Mouse (Mus musculus) C2C12 (cell line): ENCODE measurements at regions not wholly inside any gene's neighbourhood (a gene's known extent, or its start where the extent isn't known, plus 50 kb on each side); places are given as distances from the start of the nearest gene placed in this dataset.

Experiments
- H3K27me3 ChIP-seq: one replicate; pipeline ENCODE4 v1.6.1; 2011; ENCODE audit not compliant: control insufficient read depth, insufficient read depth, insufficient read length
- H3K36me3 ChIP-seq: one replicate; pipeline ENCODE4 v1.6.1; 2011; ENCODE audit not compliant: control insufficient read depth, insufficient read depth
- H3K4me3 ChIP-seq: one replicate; pipeline ENCODE4 v1.5.1; 2011; ENCODE audit warnings: mild to moderate bottlenecking, control low read depth; ENCODE audit not compliant: poor library complexity, insufficient read depth, severe bottlenecking
- H3K79me2 ChIP-seq: one replicate; pipeline ENCODE4 v1.6.1; 2011; ENCODE audit not compliant: control insufficient read depth, insufficient read depth
- H3K79me3 ChIP-seq: one replicate; pipeline ENCODE4 v1.6.1; 2011; ENCODE audit warnings: low read depth, control low read depth
- H3ac ChIP-seq: one replicate; pipeline ENCODE3; 2011; ENCODE audit warnings: low read depth; ENCODE audit not compliant: control insufficient read depth, insufficient read length
- CEBPB ChIP-seq: IDR thresholded peaks from one replicate; pipeline ENCODE4 v1.6.1; 2011; ENCODE audit warnings: low read depth, mild to moderate bottlenecking, control low read depth, moderate library complexity
- CTCF ChIP-seq: IDR thresholded peaks from one replicate; pipeline ENCODE4 v1.5.1; 2011; ENCODE audit not compliant: control insufficient read depth, insufficient read depth, insufficient read length
- FOSL1 ChIP-seq: IDR thresholded peaks from one replicate; pipeline ENCODE4 v1.8.0; 2011; ENCODE audit warnings: mild to moderate bottlenecking, low read length; ENCODE audit not compliant: poor library complexity, insufficient read depth, severe bottlenecking
- MAX ChIP-seq: IDR thresholded peaks from one replicate; pipeline ENCODE4 v1.6.1; 2011; ENCODE audit warnings: mild to moderate bottlenecking, control low read depth
- MYOD1 ChIP-seq: IDR thresholded peaks from one replicate; pipeline ENCODE4 v1.6.1; 2011; ENCODE audit warnings: low read depth; ENCODE audit not compliant: control insufficient read depth, insufficient read length
- MYOG ChIP-seq: IDR thresholded peaks from one replicate; pipeline ENCODE4 v1.6.1; 2011; ENCODE audit not compliant: control insufficient read depth, insufficient read length; ENCODE audit errors: extremely low read depth
- USF1 ChIP-seq: IDR thresholded peaks from one replicate; pipeline ENCODE4 v1.6.1; 2011; ENCODE audit warnings: low read depth, mild to moderate bottlenecking, control low read depth, moderate library complexity

DNA sequence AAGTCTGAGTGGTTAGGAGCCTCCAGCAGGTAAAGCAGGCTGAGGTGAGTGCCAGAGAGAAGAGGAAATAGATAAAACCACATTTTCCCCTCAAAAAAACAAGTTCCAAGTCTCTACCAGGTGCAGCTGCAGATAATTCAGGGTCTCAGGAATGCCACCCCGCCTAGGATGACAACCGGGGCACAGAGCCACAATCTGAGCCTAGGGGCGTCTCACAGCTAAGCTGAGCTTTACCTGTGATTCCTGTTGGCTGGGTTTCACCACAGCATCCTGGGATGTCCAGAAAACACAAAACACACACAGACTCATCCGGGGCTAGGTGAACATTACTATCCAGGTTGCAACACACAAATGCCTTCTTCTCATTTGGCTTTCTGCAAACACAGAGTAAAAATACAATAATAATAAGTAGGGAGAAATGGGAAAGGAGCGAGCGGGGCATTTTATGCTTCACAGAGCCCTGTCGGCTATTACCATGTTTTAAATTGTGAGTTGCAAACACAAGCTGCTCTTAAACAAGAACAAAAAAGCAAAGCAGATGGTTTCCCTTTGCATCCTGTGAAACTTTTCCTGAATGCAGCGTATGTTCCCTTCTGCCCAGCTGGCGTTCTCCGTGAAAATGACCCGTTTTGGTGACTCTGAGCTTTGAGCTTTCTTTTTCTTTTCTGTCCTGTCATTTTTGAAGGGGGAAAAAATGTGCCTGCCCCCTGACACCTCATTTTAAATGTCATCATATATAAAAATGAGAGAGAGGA lies 330.3 kb downstream of the Cbln4 start:
- Histone ChIP-seq H3K79me2 (no peaks in the 10 kb centered on the region), H3K4me3 (no peak overlapping the region), H3ac (no peak overlapping the region), H3K79me3 (no peaks in the 10 kb centered on the region), H3K27me3 (no peaks in the 10 kb centered on the region), H3K36me3 (no peaks in the 10 kb centered on the region)
- no peak for TF ChIP-seq CEBPB
- no peak for TF ChIP-seq FOSL1
- no peak for TF ChIP-seq USF1
- no peak for TF ChIP-seq CTCF
- TF ChIP-seq MYOG = no peak
- TF ChIP-seq MYOD1 = no peak

GRCm38 (mm10) chr2:171693526-171693925 lies 349.7 kb downstream of the Cbln4 start:
- Histone ChIP-seq H3K36me3 (no peaks in the 10 kb centered on the region), H3K79me3 (no peaks in the 10 kb centered on the region)
- TF ChIP-seq CEBPB = no peak
- TF ChIP-seq MAX = no peak
- TF ChIP-seq FOSL1 = no peak
- no peak for TF ChIP-seq CTCF
- no peak for TF ChIP-seq MYOG
- no peak for TF ChIP-seq USF1
- TF ChIP-seq MYOD1 = no peak

GRCm38 (mm10) chr2:171690781-171691180 lies 352.5 kb downstream of the Cbln4 start:
- no peaks in the 10 kb centered on the region for H3K79me2 ChIP-seq
- no peak for TF ChIP-seq FOSL1
- no peak for TF ChIP-seq MAX
- no peak for TF ChIP-seq MYOD1
- TF ChIP-seq MYOG = no peak
- H3K27me3 ChIP-seq = no peaks in the 10 kb centered on the region
- H3K79me3 ChIP-seq = no peaks in the 10 kb centered on the region
- H3ac ChIP-seq = no peak overlapping the region
- H3K4me3 ChIP-seq = no peak overlapping the region
- H3K36me3 ChIP-seq = no peaks in the 10 kb centered on the region

More at GRCm38 (mm10) chr2:171693526-171693925, 349.7 kb downstream of the Cbln4 start:
- H3K27me3 ChIP-seq = no peaks in the 10 kb centered on the region
- H3ac ChIP-seq = no peak overlapping the region
- no peak overlapping the region for H3K4me3 ChIP-seq
- H3K79me2 ChIP-seq = no peaks in the 10 kb centered on the region

DNA sequence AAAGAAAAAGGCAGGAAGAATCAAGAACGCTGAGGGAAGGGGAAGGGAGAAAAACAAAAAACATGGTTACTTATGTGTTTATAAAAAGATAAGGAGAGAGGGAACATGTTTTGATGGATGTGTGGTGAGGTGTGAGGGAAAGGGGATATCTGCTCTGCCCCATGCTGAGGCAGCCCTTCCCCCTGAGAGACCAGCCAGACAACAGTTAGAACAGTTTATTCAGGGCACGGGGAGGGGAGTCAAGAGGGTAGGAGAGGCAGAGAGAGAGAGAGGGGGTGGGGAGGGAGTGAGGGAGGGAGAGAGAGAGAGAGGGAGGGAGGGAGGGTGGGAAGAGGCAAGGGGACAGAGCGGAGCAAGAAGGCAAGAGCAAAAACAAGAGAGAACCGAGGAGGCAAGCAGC lies 354.2 kb downstream of the Cbln4 start:
- Histone ChIP-seq H3K79me2 (no peaks in the 10 kb centered on the region), H3K4me3 (no peak overlapping the region), H3K79me3 (no peaks in the 10 kb centered on the region), H3K27me3 (no peaks in the 10 kb centered on the region), H3ac (no peak overlapping the region), H3K36me3 (no peaks in the 10 kb centered on the region)
- TF ChIP-seq FOSL1 (no peak), MYOG (no peak), CEBPB (no peak)

- no peaks in the 10 kb centered on the region for H3K79me2 ChIP-seq
- no peaks in the 10 kb centered on the region for H3K36me3 ChIP-seq
- H3ac ChIP-seq = no peak overlapping the region
- TF ChIP-seq MAX (no peak), MYOG (no peak), USF1 (no peak), CEBPB (no peak), MYOD1 (no peak), CTCF (no peak), FOSL1 (no peak)
- H3K4me3 ChIP-seq = no peak overlapping the region
- H3K79me3 ChIP-seq = no peaks in the 10 kb centered on the region
- H3K27me3 ChIP-seq = no peaks in the 10 kb centered on the region
These were observed 365.3 kb downstream of the Cbln4 start for GRCm38 (mm10) chr2:171677998-171678397.

DNA sequence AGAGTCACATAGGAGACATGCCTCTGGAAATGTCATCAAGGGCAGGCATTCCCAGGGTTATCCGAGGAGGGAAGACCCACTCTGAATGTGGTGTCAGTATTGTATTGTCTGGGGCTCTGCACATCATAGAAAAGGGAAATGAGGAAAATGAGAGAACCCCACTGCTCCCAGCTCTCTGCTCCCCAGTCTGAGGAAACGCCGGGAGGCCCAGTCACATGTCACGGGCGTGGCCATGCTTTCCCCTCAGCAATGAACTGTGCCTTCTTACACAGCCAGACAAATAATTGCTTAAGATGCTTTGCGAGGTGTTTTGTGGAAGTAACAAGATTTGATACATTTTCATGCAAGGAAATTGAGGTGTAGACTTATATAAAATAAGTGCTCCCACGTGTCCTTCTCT lies 366.1 kb downstream of the Cbln4 start:
- TF ChIP-seq USF1 (no peak), MAX (no peak), MYOG (no peak), FOSL1 (no peak), MYOD1 (no peak), CEBPB (no peak), CTCF (no peak)
- H3ac ChIP-seq = no peak overlapping the region
- no peaks in the 10 kb centered on the region for H3K27me3 ChIP-seq
- H3K79me2 ChIP-seq = no peaks in the 10 kb centered on the region
- H3K36me3 ChIP-seq = no peaks in the 10 kb centered on the region
- H3K4me3 ChIP-seq = no peak overlapping the region
- no peaks in the 10 kb centered on the region for H3K79me3 ChIP-seq
